Mouse (Mus musculus): ENCODE data around the gene Mettl8.

The Mettl8 gene

GRCm38 (mm10) chr2:71033987-71034386, 21.4 kb downstream of the Mettl8 start:
- no peak for DNase-seq (ENCODE audit: low spot score in 2 of 2)

- DNase-seq (ENCODE audit: low spot score in 2 of 2), result no peak
These were observed 22.4 kb downstream of the Mettl8 start for GRCm38 (mm10) chr2:71033014-71033413.

GRCm38 (mm10) chr2:71031973-71032794, 23.2 kb downstream of the Mettl8 start:
- peak; percentile 85 for DNase-seq (ENCODE audit: low spot score in 2 of 2)

- no peak for DNase-seq (ENCODE audit: low spot score in 2 of 2)
These were observed 24.7 kb downstream of the Mettl8 start for GRCm38 (mm10) chr2:71030663-71031062.

GRCm38 (mm10) chr2:71027631-71028030, 27.8 kb downstream of the Mettl8 start:
- no peak for DNase-seq (ENCODE audit: low spot score in 2 of 2)

GRCm38 (mm10) chr2:71026787-71027186, 28.6 kb downstream of the Mettl8 start:
- no peak for DNase-seq (ENCODE audit: low spot score in 2 of 2)

GRCm38 (mm10) chr2:71025576-71026315, 29.6 kb downstream of the Mettl8 start:
- no peak for DNase-seq (ENCODE audit: low spot score in 2 of 2)

- no peak for DNase-seq (ENCODE audit: low spot score in 2 of 2)
These were observed 31.4 kb downstream of the Mettl8 start for GRCm38 (mm10) chr2:71023986-71024385.

GRCm38 (mm10) chr2:71022991-71023390, 32.4 kb downstream of the Mettl8 start:
- DNase-seq (ENCODE audit: low spot score in 2 of 2), result no peak

GRCm38 (mm10) chr2:71020674-71021073, 34.7 kb downstream of the Mettl8 start:
- no peak for DNase-seq (ENCODE audit: low spot score in 2 of 2)

GRCm38 (mm10) chr2:71019704-71020375, 35.5 kb downstream of the Mettl8 start:
- DNase-seq (ENCODE audit: low spot score in 2 of 2), result no peak

- DNase-seq (ENCODE audit: low spot score in 2 of 2), result no peak
These were observed 36.1 kb downstream of the Mettl8 start for GRCm38 (mm10) chr2:71019277-71019676.

GRCm38 (mm10) chr2:71013521-71013920, 41.9 kb downstream of the Mettl8 start:
- DNase-seq (ENCODE audit: low spot score in 2 of 2), result no peak

- DNase-seq (ENCODE audit: low spot score in 2 of 2), result no peak
These were observed 43.6 kb downstream of the Mettl8 start for GRCm38 (mm10) chr2:71011816-71012215.

- no peak for DNase-seq (ENCODE audit: low spot score in 2 of 2)
These were observed 51.0 kb downstream of the Mettl8 start for GRCm38 (mm10) chr2:71004354-71004753.

- DNase-seq (ENCODE audit: low spot score in 2 of 2), result no peak
These were observed 52.9 kb downstream of the Mettl8 start for GRCm38 (mm10) chr2:71002509-71002908.

- no peak for DNase-seq (ENCODE audit: low spot score in 2 of 2)
These were observed 56.6 kb downstream of the Mettl8 start for GRCm38 (mm10) chr2:70998771-70999170.

- DNase-seq (ENCODE audit: low spot score in 2 of 2), result no peak
These were observed 58.9 kb downstream of the Mettl8 start for GRCm38 (mm10) chr2:70996438-70996837.

- DNase-seq (ENCODE audit: low spot score in 2 of 2), result no peak
These were observed 59.5 kb downstream of the Mettl8 start for GRCm38 (mm10) chr2:70995900-70996299.

GRCm38 (mm10) chr2:70993740-70994139, 61.6 kb downstream of the Mettl8 start:
- no peak for DNase-seq (ENCODE audit: low spot score in 2 of 2)

GRCm38 (mm10) chr2:70992715-70993114, 62.7 kb downstream of the Mettl8 start:
- DNase-seq (ENCODE audit: low spot score in 2 of 2), result no peak

GRCm38 (mm10) chr2:70990196-70990595, 65.2 kb downstream of the Mettl8 start:
- DNase-seq (ENCODE audit: low spot score in 2 of 2), result no peak

All from natural killer cell, adult 2 months (primary cell).